Mouse (Mus musculus) fibroblast of lung, adult 2 months (primary cell): ENCODE measurements around the gene Zfp526.
"Not testable (repeated sequence)": the region's sequence is repeated elsewhere in the genome, so short reads cannot be mapped to it uniquely, and the experiment has no call there.

Experiments
- DNase-seq: peaks from one replicate; pipeline ENCODE4 v3.0.0-alpha.2; 2011; ENCODE audit warnings: low read depth

Zfp526 gene

GRCm38 (mm10) chr7:25241062-25241461 is 19.8 kb downstream of the Zfp526 start:
- peak; percentile 65 for DNase-seq

GRCm38 (mm10) chr7:25243361-25243760 is 22.1 kb downstream of the Zfp526 start:
- no peak for DNase-seq

- no peak for DNase-seq
Observed at GRCm38 (mm10) chr7:25244562-25245369, 23.5 kb downstream of the Zfp526 start.

GRCm38 (mm10) chr7:25246079-25246758 is 25.0 kb downstream of the Zfp526 start:
- DNase-seq, result no peak

- peak; percentile 54 for DNase-seq
Observed at GRCm38 (mm10) chr7:25246759-25247137, 25.5 kb downstream of the Zfp526 start.

- DNase-seq, result no peak
Observed at GRCm38 (mm10) chr7:25247498-25247897, 26.3 kb downstream of the Zfp526 start.

GRCm38 (mm10) chr7:25248018-25248647 is 26.9 kb downstream of the Zfp526 start:
- peak; percentile 45 for DNase-seq

- no peak for DNase-seq
Observed at GRCm38 (mm10) chr7:25248846-25249313, 27.7 kb downstream of the Zfp526 start.

GRCm38 (mm10) chr7:25249314-25250140 is 28.3 kb downstream of the Zfp526 start:
- peak; percentile 33 for DNase-seq

GRCm38 (mm10) chr7:25250141-25250972 is 29.1 kb downstream of the Zfp526 start, which contains the start of gene Erf:
TSS of gene Erf (minus strand) at chr7:25250761.
- peak; percentile 66 for DNase-seq

- peak; percentile 56 for DNase-seq
Observed at GRCm38 (mm10) chr7:25251071-25251791, 30.0 kb downstream of the Zfp526 start.

- no peak for DNase-seq
Observed at GRCm38 (mm10) chr7:25251822-25252221, 30.6 kb downstream of the Zfp526 start.

- DNase-seq, result no peak
Observed at GRCm38 (mm10) chr7:25261896-25262295, 40.7 kb downstream of the Zfp526 start.

- no peak for DNase-seq
Observed at GRCm38 (mm10) chr7:25263968-25264870, 43.0 kb downstream of the Zfp526 start.

- not testable (repeated sequence) for DNase-seq
Observed at GRCm38 (mm10) chr7:25265743-25266142, 44.5 kb downstream of the Zfp526 start.

- no peak for DNase-seq
Observed at GRCm38 (mm10) chr7:25266180-25266962, 45.1 kb downstream of the Zfp526 start.

- DNase-seq, result peak; percentile 98
Observed at GRCm38 (mm10) chr7:25267301-25267750, 46.1 kb downstream of the Zfp526 start, which contains the start of gene Cic. TSS of gene Cic (plus strand) at chr7:25267704.
